Mouse (Mus musculus) adrenal gland, postnatal 25 days (tissue): ENCODE data around the gene Rab35. TPM values are rescaled to one million over a fixed set of nuclear protein-coding genes. Genes with fewer than 3 reads are reported as not detected.

ENCODE experiments used
- DNase-seq: peaks from one replicate; pipeline ENCODE4 v3.0.0; 2021; ENCODE audit warnings: mixed read lengths
- total RNA-seq: library from RNA; stranded (reverse); gene quantifications from 2 replicates; pipeline ENCODE4 v1.2.3, GENCODE M21; 2021

Gene Rab35
- total RNA-seq, 1 experiment from 2014 or later, result 65.7 TPM

GRCm38 (mm10) chr5:115649699-115650098 is 18.0 kb downstream of the Rab35 start:
- no peak for DNase-seq

GRCm38 (mm10) chr5:115650885-115651284 is 19.2 kb downstream of the Rab35 start:
- no peak for DNase-seq

- no peak for DNase-seq
These were observed 20.1 kb downstream of the Rab35 start for GRCm38 (mm10) chr5:115651821-115652220.

- DNase-seq, result peak; percentile 100
These were observed 21.2 kb downstream of the Rab35 start for GRCm38 (mm10) chr5:115652681-115653575.

DNA sequence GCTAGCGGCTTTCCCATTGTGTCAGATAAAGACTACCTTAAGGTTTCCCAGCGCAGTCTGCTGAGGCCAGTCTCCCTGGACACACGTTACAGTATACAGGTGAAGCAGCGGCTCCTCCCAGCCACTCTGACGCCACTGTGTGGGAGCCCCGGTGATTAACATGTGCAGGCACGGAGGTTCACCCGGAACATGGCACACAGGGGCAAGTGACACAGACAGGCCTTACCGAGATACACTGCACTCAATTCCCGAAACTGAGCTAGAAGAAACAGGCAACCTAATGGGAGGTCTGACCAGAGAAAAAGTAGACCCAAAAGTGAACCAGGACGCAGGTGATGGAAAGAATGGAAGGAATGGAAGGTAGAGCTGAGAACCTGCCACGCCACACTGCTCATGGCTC is 22.1 kb downstream of the Rab35 start:
- DNase-seq, result no peak

GRCm38 (mm10) chr5:115656677-115657076 is 25.0 kb downstream of the Rab35 start:
- DNase-seq, result no peak

- no peak for DNase-seq
These were observed 25.5 kb downstream of the Rab35 start for GRCm38 (mm10) chr5:115657234-115657633.

GRCm38 (mm10) chr5:115658352-115658751 is 26.6 kb downstream of the Rab35 start:
- DNase-seq, result no peak

DNA sequence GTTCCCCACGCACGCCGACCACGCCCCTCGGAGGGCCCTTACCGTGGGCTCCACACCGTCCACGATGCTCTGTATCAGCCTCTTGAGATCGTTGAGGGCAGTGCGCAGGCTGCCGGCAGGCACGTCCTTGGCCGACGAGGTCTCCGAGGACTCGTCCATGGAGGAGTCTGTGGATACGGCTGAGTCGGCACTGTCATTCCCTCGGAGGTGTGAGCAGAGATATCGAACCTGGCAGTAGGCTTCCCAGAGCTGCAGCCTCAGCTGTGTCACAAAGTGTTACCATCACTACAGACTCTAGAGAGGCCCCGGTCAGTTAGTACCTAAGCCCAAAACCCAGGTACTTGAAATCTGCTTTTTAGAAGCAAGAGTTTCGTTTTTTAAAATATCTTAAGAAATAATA is 30.9 kb downstream of the Rab35 start:
- DNase-seq, result peak; percentile 31

- DNase-seq, result no peak
These were observed 34.8 kb downstream of the Rab35 start for GRCm38 (mm10) chr5:115666366-115667065.

GRCm38 (mm10) chr5:115667210-115667609 is 35.5 kb downstream of the Rab35 start:
- DNase-seq, result no peak

DNA sequence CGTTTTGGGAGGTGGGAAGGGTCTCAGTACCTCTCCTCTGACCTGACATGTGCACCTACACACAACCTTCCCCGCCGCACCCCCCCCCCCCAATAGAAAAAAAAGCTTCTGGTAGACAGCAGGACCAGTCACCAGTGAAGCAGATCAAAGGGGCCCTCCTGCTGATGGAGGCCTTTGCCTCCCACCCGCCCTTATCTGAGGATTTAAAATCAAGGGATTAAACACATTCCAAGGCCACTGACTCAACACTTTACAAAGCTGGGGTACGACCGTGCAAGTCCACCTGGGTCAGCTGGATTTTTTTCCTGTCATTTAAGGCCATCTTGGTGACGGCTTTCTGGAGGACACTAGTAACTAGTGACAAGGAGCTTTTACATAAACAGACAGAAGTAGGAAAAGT is 36.2 kb downstream of the Rab35 start:
- DNase-seq, result no peak

- DNase-seq, result no peak
These were observed 37.3 kb downstream of the Rab35 start for GRCm38 (mm10) chr5:115668986-115669385.

GRCm38 (mm10) chr5:115669974-115670373 is 38.3 kb downstream of the Rab35 start:
- DNase-seq, result no peak

DNA sequence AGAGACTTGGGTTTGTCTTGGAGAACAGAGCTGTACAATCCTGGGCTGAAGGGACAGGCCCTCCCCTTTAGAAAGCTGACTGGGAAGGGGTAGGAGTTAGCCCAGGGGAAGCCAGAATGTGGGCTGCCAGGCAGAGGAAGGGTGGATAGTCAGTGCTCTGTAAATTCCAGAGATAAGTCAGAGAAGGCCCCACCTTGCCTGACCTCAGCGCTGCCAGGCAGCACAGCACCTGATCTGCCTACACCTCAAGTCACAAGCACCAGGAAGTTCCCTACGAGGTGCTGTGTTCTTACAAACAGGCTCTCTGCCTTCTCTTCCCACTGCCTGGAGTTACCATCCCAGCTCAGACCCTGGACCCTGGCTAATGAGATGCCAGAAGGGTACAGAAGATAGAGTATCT is 38.7 kb downstream of the Rab35 start:
- DNase-seq, result no peak

- no peak for DNase-seq
These were observed 40.1 kb downstream of the Rab35 start for GRCm38 (mm10) chr5:115671846-115672245.

DNA sequence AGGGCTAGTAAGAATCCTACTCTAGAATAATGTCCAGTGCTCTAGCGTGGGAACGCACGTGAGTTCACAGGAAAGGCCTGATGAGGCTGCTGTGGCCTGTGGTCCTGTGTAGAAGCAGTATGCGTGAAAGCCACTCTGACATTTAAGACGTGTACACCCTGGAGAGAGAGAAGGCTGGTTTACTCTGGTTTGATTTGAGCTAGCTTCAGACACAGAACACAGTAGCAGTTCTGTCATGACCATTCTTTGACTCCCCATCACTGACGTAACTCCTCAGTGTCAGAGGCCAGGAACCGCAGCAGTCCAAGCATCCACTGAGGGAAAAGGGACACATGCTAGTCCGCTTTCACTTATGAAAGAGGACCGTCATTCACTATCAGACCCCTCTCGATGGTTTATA is 53.4 kb downstream of the Rab35 start:
- DNase-seq, result no peak

DNA sequence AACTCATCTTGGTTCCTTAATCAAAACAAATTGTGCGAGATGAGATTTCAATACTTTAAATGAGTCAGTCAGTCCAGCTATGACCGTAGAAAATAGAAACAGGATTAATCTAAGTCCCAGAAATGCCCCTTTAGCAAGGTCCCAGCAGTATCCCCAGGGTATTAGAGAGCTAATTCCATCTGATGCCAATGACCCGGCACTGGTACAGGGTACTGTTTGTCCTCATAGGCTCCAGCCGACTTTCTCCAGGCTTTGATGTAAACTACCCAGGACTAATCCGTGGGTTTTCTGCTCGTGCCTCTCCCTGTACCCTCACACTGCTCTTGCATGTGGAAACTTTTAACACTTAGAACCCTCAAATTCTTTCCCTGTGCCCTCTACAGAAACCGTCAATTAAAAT is 55.0 kb downstream of the Rab35 start:
- no peak for DNase-seq

GRCm38 (mm10) chr5:115693271-115693670 is 61.6 kb downstream of the Rab35 start:
- DNase-seq, result no peak

- no peak for DNase-seq
These were observed 63.6 kb downstream of the Rab35 start for GRCm38 (mm10) chr5:115695191-115695770.

DNA sequence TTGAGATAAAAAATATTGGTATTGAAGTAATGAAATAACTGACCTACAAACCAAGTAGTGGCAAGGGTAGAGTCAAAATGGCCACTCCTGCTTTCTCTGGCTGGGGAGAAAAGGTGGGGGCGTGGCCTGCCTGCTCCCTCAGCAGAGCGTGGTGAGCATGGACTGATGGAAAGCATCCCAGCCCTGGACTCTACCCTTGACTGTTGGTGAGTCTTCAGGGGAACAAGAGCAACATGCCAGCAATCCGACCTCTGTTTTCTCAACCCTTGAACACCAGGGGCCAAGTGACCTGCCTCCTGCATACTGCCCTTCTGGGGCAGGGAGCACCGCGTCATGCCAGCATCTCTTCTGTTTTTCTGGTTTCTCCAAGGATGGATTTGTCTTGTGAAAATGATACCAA is 65.1 kb downstream of the Rab35 start:
- DNase-seq, result no peak
